Mouse (Mus musculus) CD4-positive, CD25-positive, alpha-beta regulatory T cell, adult 4 months (primary cell): ENCODE measurements around the gene Trim7. TPM values are rescaled to one million over a fixed set of nuclear protein-coding genes. Genes with fewer than 3 reads are reported as not detected.
"Not testable (repeated sequence)": the region's sequence is repeated elsewhere in the genome, so short reads cannot be mapped to it uniquely, and the experiment has no call there.

ENCODE experiments used
- ATAC-seq: one replicate; pipeline ENCODE4 v1.8.0; 2017
- polyA plus RNA-seq, 2 experiments: library from polyadenylated mRNA; unstranded; fragments of 100-300 nt; shearing (Covaris generic); gene quantifications; one replicate each; pipeline ENCODE4 v1.2.1; 2017

The Trim7 gene
- polyA plus RNA-seq: 1 to 10 TPM in 1 of 2 experiments, under 1 TPM in 1; 0.77 to 2.1 TPM

DNA sequence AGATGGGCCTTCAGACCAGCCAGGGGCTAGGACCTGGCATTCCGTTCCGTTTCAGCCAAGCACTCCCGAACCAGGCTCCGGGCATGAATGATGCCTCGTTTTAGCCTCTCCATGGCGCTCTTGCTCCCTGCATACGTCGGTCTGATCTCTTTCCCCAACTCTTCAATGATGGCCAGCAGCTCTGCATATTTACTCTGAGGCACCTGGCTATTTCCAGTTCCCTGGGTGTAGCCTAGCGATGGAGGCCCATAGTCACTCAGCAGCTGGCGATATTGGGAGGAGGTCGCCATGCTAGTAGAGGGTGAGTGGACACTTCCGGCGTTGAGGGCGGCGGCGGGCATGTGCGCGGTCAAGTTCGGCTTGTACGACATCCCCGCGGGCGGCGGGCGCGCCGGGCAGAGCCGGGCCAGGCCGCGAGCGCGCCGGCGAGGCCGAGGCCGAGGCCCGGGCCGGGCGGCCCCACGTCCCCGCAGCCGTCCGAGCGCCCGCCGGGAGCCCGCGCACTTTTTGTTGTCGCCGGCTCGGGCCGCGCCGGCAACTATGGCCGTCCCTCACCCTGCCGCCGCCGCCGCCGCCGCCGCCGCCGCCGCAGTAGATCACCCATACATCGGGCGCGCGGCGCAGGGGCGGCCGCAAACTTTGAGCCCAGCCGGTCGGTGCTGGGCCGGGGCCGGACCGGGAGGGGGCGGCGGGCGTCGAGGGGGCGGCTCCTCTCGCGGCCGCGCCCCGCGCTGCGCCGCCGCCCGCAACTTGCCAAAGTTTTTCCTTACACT is at the start of gene Trim7, which contains the start of gene Gm12184:
Gene Trim7, plus strand, starts transcription at position 162 of the 773 bp plus-strand sequence.
Gene Gm12184, minus strand, starts transcription at position 677 of the 773 bp plus-strand sequence.
- ATAC-seq: peak; percentile 21

DNA sequence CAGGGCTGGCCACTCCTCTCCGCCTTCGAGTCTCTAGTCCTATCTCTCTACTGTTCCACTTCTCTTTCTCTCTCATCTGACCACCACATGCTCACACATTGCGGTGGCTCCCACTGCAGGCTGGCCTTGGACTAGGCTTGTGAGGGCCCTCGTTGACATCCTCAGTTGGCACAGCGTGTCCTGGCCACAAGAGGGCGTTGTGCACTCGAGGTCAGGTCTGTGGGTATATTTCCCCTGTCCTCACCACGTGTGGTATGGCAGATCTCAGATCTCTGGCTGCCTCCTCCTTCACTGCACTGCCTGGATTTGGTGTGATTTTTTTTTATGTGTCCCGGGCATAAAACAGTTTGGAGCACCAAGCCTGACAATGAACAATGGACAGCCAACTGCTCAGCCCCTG is 49.3 kb upstream of the Trim7 start:
- no peak for ATAC-seq

DNA sequence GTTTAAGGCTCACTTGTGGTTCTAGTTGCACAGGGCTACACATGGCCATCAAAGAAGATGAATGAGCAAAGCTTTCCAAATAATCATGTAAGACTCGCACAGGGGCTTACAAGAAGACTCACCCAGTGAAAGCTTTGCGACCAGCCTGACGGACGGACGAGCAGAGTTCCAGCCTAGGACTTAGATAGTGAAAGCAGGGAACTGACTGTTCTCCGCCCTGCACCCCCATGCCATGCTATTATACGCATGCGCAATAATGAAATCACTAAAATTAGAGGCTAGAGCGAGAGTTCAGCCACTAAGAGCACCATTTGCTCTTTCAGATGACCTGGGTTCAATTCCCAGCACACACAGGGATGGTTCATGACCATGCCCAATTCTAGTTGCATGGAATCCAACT is 48.6 kb upstream of the Trim7 start:
- no peak for ATAC-seq

GRCm38 (mm10) chr11:48779450-48779849 is 46.5 kb upstream of the Trim7 start:
- ATAC-seq: peak; percentile 43

DNA sequence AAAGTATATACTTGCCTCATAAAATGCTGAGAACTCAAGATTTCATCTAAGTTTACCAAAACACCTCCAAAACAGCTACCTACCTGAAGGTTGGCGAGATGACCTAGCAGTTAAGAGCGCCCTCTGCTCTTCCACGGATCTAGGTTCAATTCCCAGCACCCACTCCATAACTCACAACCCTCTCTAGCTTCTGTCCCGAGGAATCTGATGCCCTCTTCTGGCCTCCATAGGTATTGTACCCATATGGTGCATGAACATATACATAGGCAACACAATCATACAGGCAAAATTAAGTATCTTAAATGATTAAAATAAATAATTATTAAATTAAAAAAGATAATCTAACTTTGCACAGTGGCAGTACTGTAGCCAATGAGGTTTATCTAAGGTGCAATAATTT is 43.7 kb upstream of the Trim7 start:
- ATAC-seq: no peak

DNA sequence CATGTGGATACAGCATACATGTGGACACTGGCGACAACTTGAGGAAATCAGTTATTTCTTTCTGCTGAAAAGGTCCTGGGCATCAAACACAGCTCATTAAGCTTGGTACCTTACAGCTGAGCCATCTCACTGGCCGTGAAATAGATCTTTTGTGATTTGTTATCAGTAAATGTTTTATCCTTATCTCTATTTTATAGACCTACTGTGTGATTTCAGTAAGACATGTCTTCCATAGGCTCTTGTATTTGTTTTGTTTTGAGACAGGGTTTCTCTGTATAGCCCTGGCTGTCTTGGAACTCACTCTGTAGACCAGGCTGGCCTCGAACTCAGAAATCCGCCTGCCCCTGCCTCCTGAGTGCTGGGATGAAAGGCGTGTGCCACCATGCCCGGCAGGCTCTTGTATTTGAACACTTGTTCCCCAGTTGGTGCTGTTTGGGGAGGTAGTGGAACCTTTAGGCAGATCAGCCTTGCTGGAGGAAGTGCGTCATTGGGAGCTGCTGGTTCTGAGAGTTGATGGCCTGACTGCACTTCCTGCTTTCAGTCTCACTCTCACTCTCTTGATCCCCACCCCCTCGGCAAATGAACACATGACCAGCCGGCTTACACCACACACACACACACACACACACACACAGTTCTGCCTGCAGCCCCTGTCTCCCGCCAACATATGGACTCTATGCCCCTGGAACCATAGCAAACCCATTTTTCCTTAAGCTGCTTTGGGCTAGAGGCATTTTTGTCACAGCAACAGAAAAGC is 38.3 kb upstream of the Trim7 start:
- ATAC-seq: peak; percentile 97

DNA sequence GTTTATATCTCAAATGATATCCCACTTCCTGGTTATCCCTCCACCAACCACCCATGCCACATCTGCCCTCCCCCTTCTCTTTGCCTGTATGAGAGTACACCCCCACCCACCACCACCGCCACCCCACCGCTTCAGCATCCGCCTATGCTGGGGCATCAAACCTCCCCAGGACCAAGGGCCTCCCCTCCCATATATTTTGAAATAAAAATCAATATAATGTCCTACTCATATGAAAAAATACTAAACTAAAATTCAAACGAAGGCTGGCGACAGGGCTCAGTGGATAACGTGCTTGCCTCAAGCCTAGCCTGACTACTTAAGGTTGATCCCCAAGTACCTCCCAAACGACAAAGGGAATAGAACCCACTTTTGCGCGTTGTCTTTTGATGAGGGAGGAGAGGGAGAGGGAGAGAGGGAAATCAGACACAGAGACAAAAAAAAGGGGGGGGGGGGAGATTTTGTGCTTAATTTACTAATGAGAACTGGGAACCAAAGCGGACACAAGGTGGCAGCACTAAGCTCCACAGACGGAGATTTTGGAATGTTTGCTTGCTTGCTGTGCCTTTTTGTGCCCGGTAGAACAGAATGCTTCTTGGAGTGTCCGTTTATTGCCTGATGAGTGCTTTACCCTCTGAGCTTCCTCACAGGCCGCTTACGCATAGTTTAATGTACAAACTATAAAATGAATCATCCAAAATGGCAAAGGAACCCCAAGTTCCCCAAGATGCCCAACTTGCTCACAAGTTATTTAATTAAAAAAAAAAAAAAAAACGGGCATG is 37.4 kb upstream of the Trim7 start:
- ATAC-seq: peak; percentile 62

DNA sequence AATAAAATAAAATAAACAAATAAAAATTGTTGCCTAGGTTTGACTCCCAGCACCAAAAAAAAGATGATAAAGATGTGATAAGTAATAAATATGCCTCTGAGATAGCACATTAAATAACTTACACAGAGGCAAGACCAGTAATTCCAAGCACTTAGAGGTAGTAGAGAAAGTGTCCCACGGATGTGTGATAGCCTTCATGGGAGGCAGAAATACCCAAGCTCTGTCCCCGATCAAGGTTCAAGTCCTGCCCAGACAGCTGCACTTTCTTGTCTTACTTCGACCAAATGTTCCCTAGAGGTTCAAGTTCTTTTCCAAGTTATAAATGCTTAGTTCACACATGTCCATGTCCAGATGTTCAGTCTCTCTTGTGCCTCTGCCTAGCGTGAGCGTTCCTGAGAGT is 36.7 kb upstream of the Trim7 start:
- ATAC-seq: no peak

DNA sequence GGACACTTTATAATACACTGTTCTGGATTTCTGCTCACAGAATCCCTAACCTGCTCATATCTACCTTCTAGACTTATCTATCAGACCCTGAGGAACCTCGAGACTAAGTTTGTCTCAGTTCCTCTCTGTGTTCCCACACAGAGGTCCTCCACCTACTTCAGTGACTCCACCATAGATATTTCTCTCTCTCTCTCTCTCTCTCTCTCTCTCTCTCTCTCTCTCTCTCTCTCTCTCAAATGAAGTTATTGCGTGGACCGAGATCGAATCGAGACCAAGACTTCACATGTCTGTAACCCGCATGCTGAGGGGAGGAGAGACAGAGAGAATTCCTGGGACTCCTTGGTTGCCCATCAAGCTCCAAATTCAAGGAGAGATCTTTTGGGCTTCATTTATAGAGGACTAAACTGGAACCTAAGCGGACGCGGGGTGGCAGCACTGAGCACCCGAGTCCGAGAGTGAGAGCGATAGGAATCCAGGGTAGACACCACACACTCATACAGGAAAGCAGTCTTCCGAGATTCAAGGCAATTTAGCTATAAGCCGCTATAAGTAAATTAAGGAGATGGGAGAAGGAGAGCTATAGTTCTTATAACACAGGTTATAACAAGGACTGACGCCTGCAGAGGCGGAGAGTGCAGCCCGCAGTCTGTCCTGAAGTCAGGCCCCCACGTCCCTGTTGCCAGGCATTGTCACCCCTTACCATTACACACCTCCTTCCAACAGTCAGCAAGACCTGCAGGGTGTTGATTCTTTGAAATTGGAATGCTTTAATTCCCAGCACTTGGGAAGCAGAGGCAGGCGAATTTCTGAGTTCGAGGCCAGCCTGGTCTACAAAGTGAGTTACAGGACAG is 35.7 kb upstream of the Trim7 start:
- ATAC-seq: peak; percentile 24

DNA sequence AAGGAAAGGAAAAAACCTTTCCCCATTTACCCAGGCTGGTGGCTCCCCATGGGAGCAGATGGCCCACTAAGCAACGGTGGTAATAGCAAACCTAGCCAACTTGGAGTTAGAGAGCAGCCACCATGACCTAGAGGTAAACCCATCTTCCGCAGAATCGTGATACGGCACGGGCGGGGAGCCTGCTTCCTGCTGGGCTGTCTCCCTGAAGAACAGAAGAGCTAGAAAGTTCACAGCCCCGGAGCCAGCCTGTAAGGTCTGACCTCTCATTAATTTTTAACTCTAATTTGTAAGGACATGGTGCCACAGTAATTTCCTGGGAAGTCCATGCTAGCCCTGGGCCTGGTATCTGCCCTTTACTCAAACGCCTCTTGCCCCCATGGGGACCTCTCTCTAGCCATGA is 35.0 kb upstream of the Trim7 start:
- no peak for ATAC-seq

GRCm38 (mm10) chr11:48791894-48792293 is 34.0 kb upstream of the Trim7 start:
- ATAC-seq: not testable (repeated sequence)

- no peak for ATAC-seq
These were observed 32.8 kb upstream of the Trim7 start for GRCm38 (mm10) chr11:48793184-48793583.

DNA sequence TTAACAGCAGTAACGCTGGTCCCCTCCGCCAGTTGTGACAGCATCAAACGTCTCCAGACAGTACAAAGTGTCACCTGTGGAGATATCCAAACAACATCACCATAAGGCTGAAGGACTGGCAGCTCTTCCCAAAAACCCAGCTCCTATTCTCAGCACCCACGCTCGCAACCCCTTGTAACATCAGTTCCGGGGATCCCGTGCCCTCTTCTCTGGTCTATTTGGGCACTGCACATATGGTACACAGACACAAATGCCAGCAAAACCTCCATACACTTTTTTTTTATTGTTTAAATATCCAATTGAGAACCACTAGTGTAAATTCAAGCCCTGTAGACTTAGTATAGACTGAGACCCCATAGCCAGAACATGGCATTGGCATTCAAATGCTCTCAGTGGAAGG is 30.7 kb upstream of the Trim7 start:
- ATAC-seq: no peak

DNA sequence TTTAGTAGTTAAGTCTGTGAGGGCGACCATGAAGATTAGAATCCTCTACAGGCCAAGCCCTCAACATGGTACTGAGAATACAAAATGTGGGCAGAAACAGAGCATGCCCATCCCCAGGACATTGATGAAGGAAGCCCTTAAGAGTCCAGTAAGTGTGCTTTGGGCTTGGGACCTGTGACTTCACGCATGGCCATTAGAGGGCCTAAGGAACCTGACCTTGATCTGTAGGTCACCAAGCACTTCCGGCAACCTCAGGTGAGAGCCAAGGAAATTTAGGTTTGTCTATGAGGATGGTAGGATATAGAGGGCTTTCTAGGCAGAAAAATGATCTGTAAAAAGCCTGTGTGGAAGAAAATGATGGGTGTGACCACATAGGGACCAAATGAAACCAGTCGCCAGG is 29.6 kb upstream of the Trim7 start:
- ATAC-seq: no peak

- ATAC-seq: no peak
These were observed 28.7 kb upstream of the Trim7 start for GRCm38 (mm10) chr11:48797287-48797686.

DNA sequence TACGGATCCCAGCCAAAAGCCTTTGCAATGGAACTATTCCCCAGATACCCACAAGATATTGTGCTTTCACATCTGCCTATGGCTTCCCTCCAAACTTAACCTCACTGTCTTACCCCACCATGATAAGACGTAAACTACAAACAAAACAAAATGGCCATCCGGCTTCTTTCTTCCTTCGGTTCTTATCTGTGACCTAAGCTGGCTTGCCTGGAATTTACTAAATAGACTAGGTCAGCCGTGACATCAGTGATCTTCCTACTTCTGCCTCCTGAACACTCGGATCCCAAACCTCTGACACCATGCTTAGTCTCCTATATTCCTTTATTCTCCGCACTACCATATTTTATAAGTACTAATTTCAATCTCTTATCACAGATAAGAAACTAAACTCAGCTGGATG is 27.6 kb upstream of the Trim7 start:
- ATAC-seq: no peak

DNA sequence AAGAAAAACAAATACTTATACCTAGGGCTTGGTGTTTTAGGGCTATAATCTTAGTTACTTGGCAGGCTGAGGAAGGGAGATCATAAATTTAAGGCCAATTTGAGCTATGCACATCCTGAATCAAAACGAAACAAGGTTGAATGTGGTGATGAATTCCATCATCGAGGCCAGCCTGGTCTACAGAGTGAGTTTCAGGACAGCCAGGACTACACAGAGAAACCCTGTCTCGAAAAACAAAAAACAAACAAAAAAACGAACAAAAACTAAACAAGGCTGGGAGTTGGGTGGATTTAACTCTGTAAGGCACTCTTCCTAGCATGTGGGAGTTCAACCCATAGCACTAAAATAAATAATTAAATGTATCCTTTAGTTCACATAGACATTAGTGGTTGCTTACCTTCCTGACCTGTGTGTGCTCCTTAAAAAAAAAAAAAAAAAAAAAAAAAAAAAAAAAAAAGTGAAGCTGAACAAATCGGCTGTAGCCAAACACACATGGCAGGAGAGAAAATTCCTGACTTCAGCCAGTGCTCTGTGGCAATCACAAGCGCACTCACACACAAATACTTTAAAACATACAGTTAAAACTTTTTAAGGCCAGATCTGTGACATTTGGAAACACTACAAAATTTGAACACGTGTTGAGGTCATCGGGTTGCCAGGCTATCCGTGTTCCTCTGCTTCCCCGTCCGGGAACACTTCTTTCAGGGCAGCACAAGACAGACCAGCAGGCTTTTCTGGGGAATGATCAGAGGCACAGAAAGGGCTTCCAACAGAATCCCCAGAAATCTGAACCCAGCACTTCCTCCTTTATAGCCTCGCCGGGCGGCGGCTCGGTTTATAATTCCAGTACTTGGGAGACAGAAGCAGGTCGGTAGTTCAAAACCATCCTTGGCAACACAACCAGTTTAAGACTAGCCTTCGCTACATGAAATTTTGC is 26.7 kb upstream of the Trim7 start:
- peak; percentile 3 for ATAC-seq

GRCm38 (mm10) chr11:48799921-48800701 is 25.8 kb upstream of the Trim7 start, which contains the start of gene Rack1:
Gene Rack1 (plus strand): TSS chr11:48800332.
- ATAC-seq: peak; percentile 93

- no peak for ATAC-seq
These were observed 23.8 kb upstream of the Trim7 start for GRCm38 (mm10) chr11:48801831-48802772.
